Mouse (Mus musculus): ENCODE measurements around the gene Fgfr3. TPM values are rescaled to one million over a fixed set of nuclear protein-coding genes. Genes with fewer than 3 reads are reported as not detected.

Gene Fgfr3
- polyA plus RNA-seq (2017; shearing (Covaris generic)): under 1 TPM in 1 of 2 experiments, not detected in 1; 0.45 TPM

DNA sequence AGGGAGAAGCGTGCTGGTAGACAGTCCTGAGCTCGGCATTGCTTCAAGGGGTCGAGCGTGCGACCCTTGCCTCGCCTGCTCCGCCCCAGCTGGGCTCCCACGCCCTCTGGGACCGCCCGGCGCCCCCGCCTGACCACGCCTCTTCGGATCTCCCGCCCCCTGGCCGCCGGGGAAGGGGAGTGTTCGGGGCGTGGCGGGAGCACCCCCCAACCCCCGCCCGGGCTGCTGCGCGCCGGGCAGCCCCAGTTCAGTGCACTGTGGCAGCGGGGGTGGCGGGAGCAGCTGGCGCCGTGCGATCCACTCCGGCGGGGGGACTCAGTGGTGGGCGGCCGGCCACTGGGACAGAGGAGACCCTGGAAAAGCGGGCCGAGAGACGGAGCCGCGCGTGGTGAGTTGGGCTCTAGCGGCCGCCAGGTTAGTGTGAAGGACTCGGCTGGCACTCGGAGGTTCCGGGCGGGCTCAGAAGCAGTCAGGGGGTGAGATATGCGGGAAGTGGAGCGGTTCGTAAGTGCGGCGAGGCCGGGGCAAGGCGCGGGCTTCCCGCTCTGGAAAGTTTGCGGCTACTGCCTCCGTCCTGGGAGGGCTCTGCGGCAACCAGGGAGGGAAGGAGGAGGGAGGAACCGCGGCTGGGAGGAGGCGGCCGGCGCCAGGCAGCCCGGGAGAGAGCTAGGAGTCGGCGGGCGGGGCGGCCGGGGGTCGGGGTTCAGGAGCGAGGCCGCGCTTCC, at the start of gene Fgfr3:
TSS of gene Fgfr3 (plus strand) at position 134 of the 725 bp plus-strand sequence.

GRCm38 (mm10) chr5:33782345-33782998, 61.0 kb downstream of the Fgfr3 start, which contains the start of gene Letm1:
Gene Letm1, minus strand, starts transcription at chr5:33782817.

Other genes starting within 250 kb of the Fgfr3 start
- gene Fam53a, start 92.0 kb upstream of the Fgfr3 start, polyA plus RNA-seq (2017; shearing (Covaris generic)): 10 to 100 TPM; 60.2 to 84.9 TPM
- under 1 TPM; 0.54 to 0.77 TPM for gene Gm9903, start 91.7 kb upstream of the Fgfr3 start, polyA plus RNA-seq (2017; shearing (Covaris generic))
- 100 to 1,000 TPM; 164 to 198 TPM for gene Slbp, start 69.1 kb upstream of the Fgfr3 start, polyA plus RNA-seq (2017; shearing (Covaris generic))
- 10 to 100 TPM; 35.8 to 40.0 TPM for gene Tacc3, start 63.5 kb upstream of the Fgfr3 start, polyA plus RNA-seq (2017; shearing (Covaris generic))
- 10 to 100 TPM; 23.5 to 23.7 TPM for gene Tmem129, start 63.3 kb upstream of the Fgfr3 start, polyA plus RNA-seq (2017; shearing (Covaris generic))
- 100 to 1,000 TPM in 1 of 2 experiments, 10 to 100 TPM in 1; 90.6 to 116 TPM for gene Letm1, start 61.1 kb downstream of the Fgfr3 start, polyA plus RNA-seq (2017; shearing (Covaris generic))
- 10 to 100 TPM; 25.6 to 46.5 TPM for gene Nsd2, start 99.1 kb downstream of the Fgfr3 start, polyA plus RNA-seq (2017; shearing (Covaris generic))
- gene Nelfa, start 214.7 kb downstream of the Fgfr3 start, polyA plus RNA-seq (2017; shearing (Covaris generic)): 10 to 100 TPM; 34.7 to 46.6 TPM

Measured in activated CD4-positive, CD25-positive, alpha-beta regulatory T cell (primary cell).